Mouse (Mus musculus) adrenal gland, adult 2 months (tissue): ENCODE measurements at regions not wholly inside any gene's neighbourhood (a gene's known extent, or its start where the extent isn't known, plus 50 kb on each side); places are given as distances from the start of the nearest gene placed in this dataset.

Source experiments
- DNase-seq: peaks from one replicate; pipeline ENCODE4 v3.0.0; 2021

GRCm38 (mm10) chr10:92077291-92077690, 644.9 kb downstream of the Nedd1 start:
- DNase-seq: no peak

GRCm38 (mm10) chr10:92076754-92077153, 645.5 kb downstream of the Nedd1 start:
- DNase-seq: no peak

- DNase-seq: no peak
Observed at GRCm38 (mm10) chr10:92075469-92075868, 646.8 kb downstream of the Nedd1 start.

- no peak for DNase-seq
Observed at GRCm38 (mm10) chr10:92074698-92075394, 647.4 kb downstream of the Nedd1 start.

DNA sequence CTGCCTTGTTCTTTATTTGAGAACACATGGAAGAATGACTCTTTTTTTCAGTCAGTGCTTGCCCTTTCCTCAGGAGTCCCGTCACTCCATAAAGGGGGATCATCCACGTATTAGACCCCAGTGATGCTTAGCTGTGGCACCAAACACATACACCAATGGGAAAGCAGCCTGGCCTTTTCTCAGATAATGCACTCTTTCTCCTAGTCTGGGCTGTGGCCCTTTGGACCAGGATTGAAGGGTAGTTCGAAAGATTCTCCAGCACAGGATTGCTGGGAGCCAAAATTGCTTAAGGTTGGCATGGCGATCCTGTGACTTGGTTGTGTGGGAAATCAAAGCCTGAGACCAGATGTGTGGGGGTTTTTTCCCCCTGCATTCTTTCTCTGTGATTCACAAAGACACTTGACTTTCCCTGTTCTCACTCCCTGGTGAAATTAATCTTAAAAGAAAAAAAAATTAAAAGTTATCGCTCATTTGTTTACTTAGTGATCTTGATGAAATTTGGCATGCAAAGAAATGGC, 648.3 kb downstream of the Nedd1 start:
- no peak for DNase-seq

DNA sequence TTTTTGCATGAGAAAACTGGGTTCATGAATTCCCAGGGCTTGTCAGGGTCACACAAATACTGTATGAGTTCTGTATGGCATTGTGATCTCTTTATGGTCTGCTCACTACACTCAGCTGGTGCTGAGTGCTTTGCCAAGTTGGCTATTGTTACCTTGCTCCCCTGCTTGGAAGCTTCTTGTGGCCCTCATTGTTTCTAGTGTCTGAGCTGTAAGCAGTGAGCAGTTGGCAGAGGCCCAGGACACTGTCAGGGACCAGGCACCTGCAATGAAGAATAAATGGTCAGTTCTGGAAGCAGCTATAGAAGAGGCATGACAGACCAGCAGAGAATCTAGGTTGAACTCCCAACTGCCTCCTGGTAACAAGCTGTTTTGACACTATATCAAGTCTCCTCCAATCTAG, 677.4 kb downstream of the Nedd1 start:
- peak; percentile 3 for DNase-seq

GRCm38 (mm10) chr10:92036176-92036575, 686.0 kb downstream of the Nedd1 start:
- no peak for DNase-seq

- DNase-seq: no peak
Observed at GRCm38 (mm10) chr10:92030221-92030620, 692.0 kb downstream of the Nedd1 start.

GRCm38 (mm10) chr10:92024203-92024602, 698.0 kb downstream of the Nedd1 start:
- no peak for DNase-seq

DNA sequence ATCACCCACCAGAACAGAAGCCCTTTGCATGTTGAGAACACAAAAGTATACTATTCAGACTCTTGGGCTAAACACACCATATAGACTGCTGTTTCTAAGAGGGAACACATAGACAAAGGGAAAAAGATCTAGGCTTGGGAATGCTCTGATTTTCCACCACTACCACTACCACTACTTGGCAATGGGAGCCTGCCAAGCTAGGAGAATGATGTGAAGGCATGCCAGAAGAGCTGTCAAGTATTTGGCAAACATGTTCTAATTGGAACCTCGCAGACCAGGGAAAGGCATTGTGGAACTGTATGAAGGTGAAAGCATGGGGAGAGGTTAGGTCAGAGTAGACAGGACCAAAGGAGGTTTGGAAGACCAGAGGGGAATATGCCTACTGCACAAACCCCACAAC, 701.2 kb downstream of the Nedd1 start:
- DNase-seq: no peak

- DNase-seq: no peak
Observed at GRCm38 (mm10) chr10:92009551-92009950, 712.7 kb downstream of the Nedd1 start.

DNA sequence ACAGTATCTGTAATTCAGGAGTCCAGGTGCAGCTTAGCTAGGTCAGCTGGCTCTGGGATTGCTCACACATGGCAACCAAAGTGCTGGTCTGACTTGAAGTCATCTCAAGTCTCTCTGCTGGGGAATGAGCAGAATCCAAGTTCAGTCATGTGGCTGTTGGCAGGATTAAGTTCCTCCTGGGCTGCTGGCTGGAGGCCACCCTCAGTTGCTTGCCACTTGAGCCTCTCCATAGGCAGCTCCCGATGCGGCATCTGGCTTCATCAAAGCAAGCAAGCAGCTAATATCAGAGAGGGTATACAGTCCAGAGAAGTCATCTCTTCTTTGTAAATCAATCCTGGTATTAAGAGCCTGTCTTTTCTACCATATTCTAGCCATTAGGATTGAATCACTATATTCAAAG, 714.3 kb downstream of the Nedd1 start:
- DNase-seq: no peak

DNA sequence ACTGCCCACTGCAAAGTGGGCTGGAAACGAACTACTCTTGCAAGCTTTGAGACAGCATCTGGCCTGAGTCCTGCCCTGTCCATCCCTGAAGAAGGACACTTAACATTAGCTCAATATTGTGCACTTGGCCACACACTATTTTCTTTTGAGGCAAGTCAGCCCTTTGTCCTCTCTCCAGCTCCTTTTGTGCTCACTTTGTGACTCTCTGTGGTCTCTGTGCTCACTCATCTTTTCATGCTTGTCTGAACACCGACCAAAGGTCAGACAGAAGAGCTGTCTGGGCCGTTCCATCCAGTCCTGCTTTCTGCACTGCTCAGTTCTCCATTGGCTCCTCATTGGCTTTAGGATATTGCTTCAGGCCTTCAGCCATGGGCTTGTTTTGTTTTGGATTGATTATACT, 715.8 kb downstream of the Nedd1 start:
- no peak for DNase-seq

DNA sequence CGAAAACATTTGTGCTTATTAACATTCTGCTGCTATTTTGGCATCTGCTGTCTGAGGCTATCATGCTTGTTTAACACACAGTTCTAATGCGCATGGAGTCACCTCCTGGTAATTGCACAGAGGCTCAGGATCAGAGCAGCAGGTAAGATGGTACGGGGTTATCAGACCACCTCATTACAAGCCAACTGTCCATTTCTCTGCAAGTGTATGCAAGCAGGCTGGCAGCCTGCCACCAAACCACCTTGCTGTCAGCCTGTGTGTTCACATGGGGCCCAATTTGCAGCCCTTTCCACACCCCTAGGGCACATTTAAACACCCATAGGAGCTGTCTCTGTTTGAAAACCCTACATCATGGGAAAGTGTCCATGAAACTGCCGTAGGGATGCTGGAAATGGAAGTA, 731.2 kb downstream of the Nedd1 start:
- DNase-seq: no peak

- DNase-seq: peak; percentile 21
Observed at GRCm38 (mm10) chr10:91988364-91988763, 733.9 kb downstream of the Nedd1 start.

- no peak for DNase-seq
Observed at GRCm38 (mm10) chr10:91979841-91980240, 742.4 kb downstream of the Nedd1 start.

DNA sequence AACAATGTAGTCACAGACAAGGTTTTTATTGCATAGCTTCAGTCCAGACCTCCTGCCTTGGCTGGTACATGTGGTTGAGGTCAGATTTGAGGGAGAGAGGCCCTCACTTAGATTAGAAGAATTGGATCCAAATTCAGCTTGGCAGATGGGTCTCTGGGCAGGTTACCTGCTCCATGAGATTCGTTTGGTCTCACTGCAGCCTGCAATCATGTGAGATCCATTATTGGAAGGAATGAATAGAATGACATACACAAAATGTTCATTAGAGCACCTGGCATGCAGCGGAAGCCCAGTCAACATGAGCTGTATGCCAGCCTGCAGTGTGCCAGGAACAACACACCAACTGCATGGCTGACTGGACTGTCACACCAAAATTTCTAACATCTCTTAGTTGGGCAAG, 750.3 kb downstream of the Nedd1 start:
- DNase-seq: no peak

DNA sequence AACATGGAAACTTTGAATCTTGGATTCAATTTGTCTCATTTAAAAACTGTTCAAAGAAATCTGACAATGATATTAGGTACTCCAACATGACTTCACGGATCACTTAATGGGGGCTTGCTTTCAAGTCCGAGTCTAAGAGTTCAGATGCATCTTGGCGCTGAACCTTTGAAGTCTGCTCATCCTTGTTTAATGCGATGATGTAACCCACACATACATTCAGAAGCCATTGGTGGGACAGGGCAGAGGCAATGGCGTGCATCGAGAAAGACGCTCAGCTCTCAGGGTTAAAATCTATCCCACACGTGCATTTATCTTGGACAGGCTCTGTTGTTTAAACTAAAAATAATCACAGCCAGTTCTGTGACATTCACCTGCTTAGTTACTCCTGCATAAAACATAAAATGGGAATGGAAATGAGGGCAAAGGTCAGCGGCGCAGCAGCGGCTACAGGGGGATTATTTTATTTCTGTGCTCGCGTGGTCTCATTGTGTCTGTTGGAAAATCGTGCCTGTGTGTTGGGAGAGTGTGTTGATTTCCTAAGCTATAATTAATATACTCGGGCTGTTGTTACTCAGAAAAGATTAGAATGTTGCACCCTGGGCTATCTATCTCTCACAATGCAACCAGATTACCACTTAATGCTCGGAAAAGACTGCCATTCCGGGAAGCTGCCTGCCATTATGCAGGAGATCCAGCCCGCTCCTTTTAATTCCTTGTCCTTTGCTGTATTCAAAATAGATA, 754.5 kb downstream of the Nedd1 start:
- DNase-seq: no peak

DNA sequence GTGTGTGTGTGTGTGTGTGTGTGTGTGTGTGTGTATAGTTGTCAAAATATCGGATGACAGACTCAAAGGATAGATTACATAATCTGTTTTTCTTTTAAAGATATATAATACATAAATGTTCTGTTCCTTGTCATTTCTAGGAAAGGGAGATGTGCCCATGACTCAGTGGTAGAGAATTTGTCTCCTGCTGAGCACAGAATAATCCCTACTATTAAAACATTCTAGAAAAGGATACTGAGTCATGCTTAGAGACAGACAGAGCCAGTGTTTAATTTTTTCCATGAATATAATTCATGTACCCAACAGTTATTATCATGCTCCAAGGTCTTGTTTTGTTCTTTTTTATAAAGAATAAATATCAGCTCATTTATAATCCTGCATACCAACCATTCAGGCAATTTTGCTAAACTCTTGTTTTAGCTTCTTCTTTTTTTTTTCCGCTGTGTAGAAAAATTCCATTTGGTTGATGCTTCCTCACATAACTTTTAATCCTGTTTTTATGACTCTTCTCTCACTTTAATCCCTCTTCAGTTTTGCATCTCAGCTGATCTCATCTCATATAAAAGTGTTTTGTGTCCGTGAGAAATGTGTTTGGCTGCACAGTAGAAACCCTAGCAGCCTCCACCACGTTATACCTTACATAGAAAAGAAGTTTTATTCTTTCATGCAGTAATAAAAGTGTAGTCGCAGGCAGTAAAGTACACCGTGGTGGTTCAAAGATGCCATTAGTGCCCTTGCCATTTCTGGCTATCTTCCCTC, 762.3 kb downstream of the Nedd1 start:
- DNase-seq: no peak

GRCm38 (mm10) chr10:91953078-91953477, 769.1 kb downstream of the Nedd1 start:
- no peak for DNase-seq

GRCm38 (mm10) chr10:91923626-91924025, 742.5 kb upstream of the Tmpo start:
- no peak for DNase-seq

DNA sequence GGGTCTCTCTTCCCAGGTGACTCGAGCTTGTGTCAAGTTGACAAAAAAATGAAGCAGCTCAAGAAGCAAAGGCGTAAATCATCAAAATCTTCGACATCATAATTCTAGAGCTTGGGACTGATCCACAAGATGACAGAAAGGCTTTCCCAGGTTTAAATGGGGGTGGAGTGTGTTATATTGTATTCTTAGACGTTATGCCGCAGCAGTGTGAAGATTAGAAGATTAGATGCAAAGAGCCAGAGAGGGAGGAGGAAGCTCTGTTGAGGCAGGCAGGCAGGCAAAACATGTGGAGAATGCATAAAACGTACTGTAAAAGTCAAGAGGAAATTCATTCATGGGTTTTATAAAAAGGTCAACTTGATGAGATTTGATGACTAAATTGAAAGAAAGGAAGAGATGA, 708.7 kb upstream of the Tmpo start:
- no peak for DNase-seq

- no peak for DNase-seq
Observed at GRCm38 (mm10) chr10:91888537-91888936, 707.4 kb upstream of the Tmpo start.
